In genomic region chr17:83850458-83850857, GRCm38 (mm10) we compare ENCODE assay signal across 7 mouse cellular contexts. TPM values are rescaled to one million over a fixed set of nuclear protein-coding genes. Genes with fewer than 3 reads are reported as not detected.
DNase-seq lines count a peak whose midpoint lies in the region; ATAC-seq and TF ChIP-seq lines count a peak whose summit lies in the region.

No protein-coding gene starts in this region.

- H3K4me3 ChIP-seq in hindbrain, postnatal 0 days (ENCODE audit: low read length) = no peak overlapping the region
- no peak overlapping the region for H3K4me3 ChIP-seq in midbrain, embryonic 13.5 days (replicated peaks)

- WGBS in hindbrain, postnatal 0 days = 11% methylated on average over 9 of the region's 9 CpGs
- WGBS in midbrain, embryonic 13.5 days = 13% methylated on average over 9 of the region's 9 CpGs

- no peaks in the 10 kb centered on the region for H3K27me3 ChIP-seq in hindbrain, postnatal 0 days (ENCODE audit: insufficient read depth, low read length)
- no peaks in the 10 kb centered on the region for H3K27me3 ChIP-seq in midbrain, embryonic 13.5 days

- H3K36me3 ChIP-seq in hindbrain, postnatal 0 days (ENCODE audit: insufficient read depth, low read length) = no peaks in the 10 kb centered on the region
- H3K36me3 ChIP-seq in midbrain, embryonic 13.5 days = no peaks in the 10 kb centered on the region

- H3K9ac ChIP-seq in hindbrain, postnatal 0 days (replicated peaks; ENCODE audit: low read length) = no peak overlapping the region
- H3K9ac ChIP-seq in midbrain, embryonic 13.5 days (replicated peaks) = no peak overlapping the region

- ATAC-seq in hindbrain, postnatal 0 days = peak; percentile 50
- ATAC-seq in midbrain, embryonic 13.5 days = peak; percentile 28; the same call in 1 of the 2 replicates

- peak; percentile 97 for TF ChIP-seq CTCF in hindbrain, postnatal 0 days (IDR thresholded peaks at IDR 0.05; ENCODE audit: low read depth)

- peak; percentile 96 for DNase-seq in adipocyte (ENCODE audit: low spot score)
- peak; percentile 92 to 95 for DNase-seq in cerebellum, postnatal 25 days
- peak; percentile 75 to 78 for DNase-seq in gastrocnemius, adult 8-10 months (ENCODE audit: low spot score in 2 of 2)
- peak; percentile 89 for DNase-seq in hindbrain, postnatal 0 days (ENCODE audit: low spot score)
- peak; percentile 80 to 87 for DNase-seq in left cerebral cortex, postnatal 10 days (ENCODE audit: extremely low spot score in 1 of 2, low spot score in 2 of 2)
- peak; percentile 78 for DNase-seq in spleen, adult 12 weeks (ENCODE audit: low spot score)

- intact Hi-C loops in left cerebral cortex, postnatal 10 days (cut with DNase I) = loop anchor here (5.0 kb wide), 3 partner anchors 218 to 823 kb away; partner anchors contain the start of gene Kcng3

- H3K4me1 ChIP-seq in hindbrain, postnatal 0 days (ENCODE audit: insufficient read depth, low read length) = no peaks in the 10 kb centered on the region
- H3K4me1 ChIP-seq in midbrain, embryonic 13.5 days (replicated peaks) = peaks cover 17% of the 10 kb centered on the region

- H3K9me3 ChIP-seq in hindbrain, postnatal 0 days (ENCODE audit: low read length) = no peaks in the 10 kb centered on the region
- H3K9me3 ChIP-seq in midbrain, embryonic 13.5 days = no peaks in the 10 kb centered on the region

- no peak overlapping the region for H3K27ac ChIP-seq in hindbrain, postnatal 0 days
- no peak overlapping the region for H3K27ac ChIP-seq in midbrain, embryonic 13.5 days

- no peak overlapping the region for H3K4me2 ChIP-seq in hindbrain, postnatal 0 days (ENCODE audit: low read depth, low read length)
- no peak overlapping the region for H3K4me2 ChIP-seq in midbrain, embryonic 13.5 days (replicated peaks)

RNA-seq across cellular contexts. Expression of gene Haao, which starts 2.7 kb away (rescaled TPM):
- under 1 TPM in 1 of 4 experiments, not detected in 3; 0.40 TPM for total RNA-seq in gastrocnemius, adult 8-10 months (2022)
- total RNA-seq in hindbrain, postnatal 0 days (2014; rRNA removed) = 0.65 and 1.3 TPM in 2 replicates
- 0.28 and 0.76 TPM in 2 replicates for polyA plus RNA-seq in hindbrain, postnatal 0 days (2015; fragmentation: Nextera tagmentation; extraction: Ambion mirVana)
- total RNA-seq in left cerebral cortex, postnatal 10 days (2021) = not detected
- polyA plus RNA-seq in midbrain, embryonic 13.5 days (2015; fragmentation: Nextera tagmentation; extraction: Ambion mirVana) = 0.31 TPM in 1 of 2 replicates, not detected in the other
